Mouse (Mus musculus) limb, embryonic 13.5 days (tissue): ENCODE data around the gene Map7. TPM values are rescaled to one million over a fixed set of nuclear protein-coding genes. Genes with fewer than 3 reads are reported as not detected.

ENCODE experiments used
- ATAC-seq: fragments of 200-750 bp; cut with Nextera tagmentation; 2 replicates; pipeline ENCODE4 v1.8.0; 2017; ENCODE audit warnings: low read depth, moderate number of reproducible peaks, moderate TSS enrichment; ENCODE audit not compliant: low FRiP score
- H3K27ac ChIP-seq: fragments of 300-500 bp; sonication (generic); 2 replicates; pipeline ENCODE4 v1.5.1; 2015; ENCODE audit warnings: inconsistent platforms, mild to moderate bottlenecking, moderate library complexity
- H3K27me3 ChIP-seq: fragments of 300-500 bp; sonication (generic); 2 replicates; pipeline ENCODE4 v1.6.1; 2015; ENCODE audit warnings: mild to moderate bottlenecking, inconsistent platforms
- H3K36me3 ChIP-seq: fragments of 300-500 bp; sonication (generic); 2 replicates; pipeline ENCODE4 v1.6.1; 2015; ENCODE audit warnings: inconsistent platforms, mild to moderate bottlenecking, moderate library complexity
- H3K4me1 ChIP-seq: fragments of 300-500 bp; sonication (generic); 2 replicates; pipeline ENCODE4 v1.6.1; 2015; ENCODE audit warnings: inconsistent platforms
- H3K4me2 ChIP-seq: fragments of 300-500 bp; sonication (generic); replicated peaks from 2 replicates; pipeline ENCODE4 v1.6.1; 2015; ENCODE audit warnings: inconsistent platforms, mild to moderate bottlenecking, moderate library complexity
- H3K4me3 ChIP-seq: fragments of 300-500 bp; sonication (generic); 2 replicates; pipeline ENCODE4 v1.5.1; 2015; ENCODE audit warnings: moderate library complexity, mild to moderate bottlenecking, inconsistent platforms
- H3K9ac ChIP-seq: fragments of 300-500 bp; sonication (generic); 2 replicates; pipeline ENCODE4 v1.6.1; 2015; ENCODE audit warnings: mild to moderate bottlenecking, inconsistent platforms
- H3K9me3 ChIP-seq: fragments of 300-500 bp; sonication (generic); 2 replicates; pipeline ENCODE4 v1.6.1; 2016; ENCODE audit warnings: inconsistent platforms
- WGBS: fragments of 180-500 bp; shearing (Covaris S2); methylation state at CpG from one replicate; pipeline ENCODE4 v1.1.7; 2015; 5-methylcytosine and 5-hydroxymethylcytosine counted together
- polyA plus RNA-seq: library from polyadenylated mRNA; unstranded; fragments of >200 nt; fragmentation: Nextera tagmentation; extraction: Ambion mirVana; gene quantifications from 2 replicates; pipeline ENCODE4 v1.2.1, GENCODE M21; 2015

Map7 gene
- polyA plus RNA-seq, 1 experiment from 2014 or later, result 5.2 TPM

DNA sequence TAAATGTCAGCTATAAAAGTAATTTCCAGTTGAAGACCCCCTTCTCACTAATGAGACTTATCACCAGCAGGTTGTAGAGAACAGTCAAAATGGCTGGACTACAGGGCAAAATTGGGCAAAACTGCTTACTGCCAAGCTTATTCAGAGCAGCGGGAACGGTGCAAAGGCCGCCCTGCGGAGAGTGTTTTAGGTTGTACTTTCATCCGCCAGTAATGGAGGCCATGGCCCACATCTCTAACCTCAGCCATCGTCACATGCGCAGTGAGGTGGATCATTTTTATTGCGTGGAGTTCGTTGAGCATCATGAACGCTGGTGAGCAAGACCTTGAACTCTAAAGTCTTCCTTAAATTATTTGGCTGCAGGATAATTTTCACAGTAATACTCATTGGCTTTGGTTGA lies 100.8 kb downstream of the Map7 start:
- H3K4me1 ChIP-seq, result peaks cover 6% of the 10 kb centered on the region
- no peaks in the 10 kb centered on the region for H3K9me3 ChIP-seq
- H3K36me3 ChIP-seq, result no peaks in the 10 kb centered on the region
- H3K4me3 ChIP-seq, result no peak overlapping the region
- no peak overlapping the region for H3K4me2 ChIP-seq
- H3K27ac ChIP-seq, result no peak overlapping the region
- no peak overlapping the region for H3K9ac ChIP-seq
- ATAC-seq, result no peak
- H3K27me3 ChIP-seq, result 0 out of 2 replicates have a peak, but pooled peaks cover 3% of the 10 kb centered on the region
- WGBS, result 95% methylated on average over 10 of the region's 10 CpGs

DNA sequence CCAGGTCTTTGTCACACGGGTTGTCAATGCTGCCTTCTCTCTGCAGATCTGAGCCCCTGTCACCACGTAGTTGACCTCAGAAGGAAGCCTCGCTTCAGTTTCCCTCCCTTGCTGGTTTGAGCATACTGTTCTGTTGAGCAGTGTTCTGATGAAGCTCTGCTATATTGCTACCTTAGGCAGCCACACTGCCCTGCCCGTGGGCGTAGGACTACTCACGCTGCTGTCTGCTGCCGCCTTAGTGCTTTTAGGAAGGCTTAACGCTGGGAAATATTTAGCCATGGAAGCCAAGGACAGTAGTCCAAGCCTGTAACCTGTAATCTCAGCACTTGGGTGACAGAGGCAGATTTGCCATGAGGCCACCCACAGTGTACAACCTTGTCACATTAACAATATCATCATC lies 107.3 kb downstream of the Map7 start:
- Histone ChIP-seq H3K4me2 (no peak overlapping the region), H3K36me3 (no peaks in the 10 kb centered on the region), H3K4me3 (no peak overlapping the region), H3K9me3 (no peaks in the 10 kb centered on the region), H3K27ac (no peak overlapping the region), H3K9ac (no peak overlapping the region), H3K4me1 (peaks cover 11% of the 10 kb centered on the region), H3K27me3 (no peaks in the 10 kb centered on the region)
- 87% methylated on average over 8 of the region's 8 CpGs for WGBS
- ATAC-seq, result no peak

DNA sequence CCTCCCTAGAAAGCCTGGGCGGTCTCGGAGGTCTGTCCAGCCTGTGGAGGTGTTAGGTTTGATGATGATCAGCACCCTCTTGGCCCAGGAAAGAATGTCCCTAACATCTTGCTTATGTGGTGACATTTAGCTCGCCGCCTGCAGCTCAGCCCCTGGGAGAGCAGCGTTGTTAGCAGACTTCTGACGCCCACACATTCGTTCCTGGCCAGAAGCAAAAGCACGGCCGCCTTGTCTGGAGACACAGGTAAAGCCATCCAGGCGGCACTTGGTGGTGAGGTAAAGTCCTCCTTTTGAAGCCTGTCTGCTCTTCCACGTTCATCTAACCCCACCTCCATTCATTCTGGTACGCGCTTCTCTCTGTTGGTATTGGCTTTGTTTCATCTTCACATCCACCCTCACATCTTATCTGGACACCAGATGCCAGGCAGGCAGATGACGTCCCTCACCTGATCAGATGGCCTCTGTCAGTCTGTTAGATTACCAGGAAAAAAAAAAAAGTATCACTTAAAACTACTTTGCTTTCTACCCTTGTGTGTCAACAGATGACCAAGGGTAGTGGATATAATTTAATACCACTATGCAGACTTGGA lies 108.9 kb downstream of the Map7 start:
- H3K9me3 ChIP-seq, result no peaks in the 10 kb centered on the region
- H3K36me3 ChIP-seq, result no peaks in the 10 kb centered on the region
- no peak for ATAC-seq
- H3K4me3 ChIP-seq, result no peak overlapping the region
- no peaks in the 10 kb centered on the region for H3K27me3 ChIP-seq
- H3K4me2 ChIP-seq, result no peak overlapping the region
- peaks cover 10% of the 10 kb centered on the region for H3K4me1 ChIP-seq
- 80% methylated on average over 14 of the region's 14 CpGs for WGBS
- H3K9ac ChIP-seq, result no peak overlapping the region
- no peak overlapping the region for H3K27ac ChIP-seq

DNA sequence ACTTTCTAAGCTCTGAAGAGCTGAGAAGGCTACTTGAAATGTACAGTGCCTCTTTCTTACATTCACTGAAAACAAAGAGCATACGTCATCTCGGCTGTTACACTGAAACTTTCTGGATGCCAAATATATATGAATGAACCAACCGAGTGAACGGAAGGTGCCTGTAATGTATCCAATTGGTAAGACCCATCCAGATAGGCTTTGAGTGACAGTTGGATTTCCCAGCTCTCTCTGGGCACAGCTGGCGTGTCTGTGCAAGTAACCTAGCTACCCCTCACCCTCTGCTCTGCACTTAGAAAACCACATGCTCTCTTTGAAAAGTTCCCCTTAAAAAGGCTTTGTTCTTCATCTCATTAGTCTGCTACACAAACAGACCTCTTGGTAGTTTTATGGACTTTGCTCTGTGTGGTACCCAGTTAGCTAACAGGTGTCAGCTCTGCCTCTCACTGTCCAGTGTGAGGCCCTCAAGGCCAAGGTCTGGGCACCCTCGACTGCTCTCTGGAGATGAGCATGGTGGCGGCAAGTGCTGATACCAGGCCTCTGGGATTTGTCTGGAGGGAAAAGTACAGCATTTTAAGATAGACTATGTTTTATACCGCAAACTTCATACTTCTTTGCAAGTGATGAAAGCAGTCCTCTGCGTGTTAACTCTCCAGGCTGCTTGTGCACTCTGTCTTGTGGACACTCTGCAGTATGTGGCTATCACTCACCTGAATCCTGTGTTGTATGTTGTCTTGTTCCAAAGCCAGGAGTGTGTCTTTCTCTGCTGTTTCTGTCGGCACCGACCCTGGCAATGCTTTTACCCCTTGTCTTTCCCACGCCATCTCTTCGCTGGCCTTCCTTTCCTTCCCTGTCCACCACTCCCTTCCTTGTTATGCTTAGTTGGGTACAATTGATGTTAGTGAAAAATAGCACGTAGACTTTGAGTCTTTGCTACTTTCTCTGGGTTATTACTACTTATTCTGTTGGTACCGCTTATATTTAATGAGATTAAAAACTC lies 109.8 kb downstream of the Map7 start:
- WGBS, result 75% methylated on average over 15 of the region's 15 CpGs
- Histone ChIP-seq H3K4me3 (no peak overlapping the region), H3K9me3 (no peaks in the 10 kb centered on the region), H3K27me3 (no peaks in the 10 kb centered on the region), H3K36me3 (no peaks in the 10 kb centered on the region), H3K27ac (no peak overlapping the region), H3K4me2 (no peak overlapping the region), H3K4me1 (peaks cover 5% of the 10 kb centered on the region; the same call in 1 of the 2 replicates), H3K9ac (no peak overlapping the region)
- no peak for ATAC-seq

DNA sequence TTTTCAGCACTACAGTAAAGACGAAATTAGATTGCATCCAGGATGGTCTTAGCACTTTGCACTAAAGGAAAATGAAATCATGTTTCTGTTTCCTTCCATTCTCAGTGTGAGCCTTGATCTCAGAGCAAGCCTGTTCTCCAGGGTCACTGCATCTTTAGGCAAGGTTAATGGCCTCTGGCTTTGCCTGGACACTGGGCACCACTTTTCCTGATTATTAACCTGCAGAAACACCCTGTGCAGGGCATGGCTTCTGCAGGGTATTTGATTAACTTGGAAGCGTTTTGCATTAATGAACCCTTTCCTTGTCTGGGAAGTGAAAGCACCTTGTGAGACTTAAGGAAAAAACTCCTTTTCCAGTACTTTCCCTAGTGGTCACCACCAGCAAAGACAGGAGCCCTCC lies 111.2 kb downstream of the Map7 start:
- Histone ChIP-seq H3K36me3 (no peaks in the 10 kb centered on the region), H3K27me3 (no peaks in the 10 kb centered on the region), H3K4me1 (peaks cover 5% of the 10 kb centered on the region; the same call in 1 of the 2 replicates), H3K27ac (no peak overlapping the region), H3K4me3 (no peak overlapping the region), H3K9me3 (no peaks in the 10 kb centered on the region), H3K4me2 (no peak overlapping the region), H3K9ac (no peak overlapping the region)
- 66% methylated on average over 2 of the region's 2 CpGs for WGBS
- no peak for ATAC-seq

DNA sequence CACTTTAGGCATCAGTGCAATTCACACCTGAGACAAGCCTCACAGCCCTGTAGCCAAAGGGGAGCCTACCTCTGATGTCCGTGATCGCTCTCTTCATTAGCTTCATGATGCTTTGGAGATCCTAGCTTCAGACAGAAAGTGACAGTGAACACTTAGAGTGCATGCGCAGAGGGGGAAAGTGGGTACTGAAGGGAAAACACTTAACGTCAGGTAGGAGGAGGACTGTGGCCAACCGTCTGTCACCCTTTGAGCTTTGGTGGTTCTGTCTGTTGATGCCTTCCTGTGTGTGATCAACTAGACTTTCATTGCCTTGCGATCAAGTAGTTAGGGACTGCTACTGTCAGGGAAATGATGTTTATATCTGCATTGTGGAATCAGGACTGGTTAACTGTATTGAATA lies 114.6 kb downstream of the Map7 start:
- H3K9ac ChIP-seq, result no peak overlapping the region
- H3K27ac ChIP-seq, result no peak overlapping the region
- H3K4me2 ChIP-seq, result no peak overlapping the region
- no peak for ATAC-seq
- peaks cover 3% of the 10 kb centered on the region; the same call in 1 of the 2 replicates for H3K4me1 ChIP-seq
- no peaks in the 10 kb centered on the region for H3K36me3 ChIP-seq
- H3K9me3 ChIP-seq, result no peaks in the 10 kb centered on the region
- H3K4me3 ChIP-seq, result no peak overlapping the region
- H3K27me3 ChIP-seq, result no peaks in the 10 kb centered on the region
- 87% methylated on average over 6 of the region's 6 CpGs for WGBS

DNA sequence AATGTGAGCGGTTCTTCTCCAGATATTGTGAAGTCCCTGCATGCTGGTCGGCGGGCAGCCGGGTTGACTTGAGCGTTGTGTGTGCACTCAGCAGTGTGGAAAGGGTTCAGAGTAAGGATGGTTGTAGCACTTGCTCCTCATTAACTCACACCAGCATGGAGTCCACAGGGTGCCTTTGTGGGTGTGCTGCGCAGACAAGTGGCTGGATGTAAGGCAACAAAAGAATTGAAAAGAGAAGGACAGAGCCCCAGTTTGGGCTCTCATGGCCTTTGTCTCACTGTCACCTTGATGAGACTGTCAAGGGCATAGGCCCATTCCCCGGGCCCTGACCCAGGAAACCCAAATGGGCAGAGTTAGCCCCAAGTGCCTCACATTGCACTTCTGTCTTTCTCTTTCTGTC lies 116.2 kb downstream of the Map7 start:
- Histone ChIP-seq H3K4me3 (no peak overlapping the region), H3K4me2 (no peak overlapping the region), H3K27ac (no peak overlapping the region), H3K9ac (no peak overlapping the region), H3K9me3 (no peaks in the 10 kb centered on the region), H3K27me3 (0 out of 2 replicates have a peak, but pooled peaks cover 3% of the 10 kb centered on the region), H3K36me3 (no peaks in the 10 kb centered on the region), H3K4me1 (peaks cover 10% of the 10 kb centered on the region; the same call in 1 of the 2 replicates)
- ATAC-seq, result no peak
- 93% methylated on average over 7 of the region's 7 CpGs for WGBS

DNA sequence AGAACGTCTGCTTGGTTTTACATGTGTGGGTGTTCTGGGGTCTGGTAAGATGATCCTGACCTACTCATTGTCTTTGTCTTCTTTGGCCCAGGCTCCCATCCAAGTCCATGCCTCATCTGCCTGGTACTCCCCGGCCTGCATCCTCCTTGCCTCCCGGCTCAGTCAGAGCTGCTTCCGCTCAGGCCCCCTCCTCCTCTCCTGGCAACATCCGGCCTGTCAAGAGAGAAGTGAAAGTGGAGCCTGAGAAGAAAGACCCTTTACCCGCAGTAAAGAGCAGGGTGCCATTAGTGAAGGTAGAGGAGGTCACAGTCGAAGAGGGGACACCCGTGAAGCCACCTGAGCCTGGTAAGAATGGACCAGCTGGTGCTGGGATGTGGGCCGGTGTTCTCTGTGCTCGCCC lies 118.8 kb downstream of the Map7 start:
- Histone ChIP-seq H3K27me3 (peaks cover 3% of the 10 kb centered on the region; the same call in 1 of the 2 replicates), H3K9ac (no peak overlapping the region), H3K4me1 (peaks cover 10% of the 10 kb centered on the region; the same call in 1 of the 2 replicates), H3K36me3 (no peaks in the 10 kb centered on the region), H3K9me3 (no peaks in the 10 kb centered on the region), H3K27ac (no peak overlapping the region), H3K4me2 (no peak overlapping the region), H3K4me3 (no peak overlapping the region)
- WGBS, result 68% methylated on average over 10 of the region's 10 CpGs
- ATAC-seq, result no peak

DNA sequence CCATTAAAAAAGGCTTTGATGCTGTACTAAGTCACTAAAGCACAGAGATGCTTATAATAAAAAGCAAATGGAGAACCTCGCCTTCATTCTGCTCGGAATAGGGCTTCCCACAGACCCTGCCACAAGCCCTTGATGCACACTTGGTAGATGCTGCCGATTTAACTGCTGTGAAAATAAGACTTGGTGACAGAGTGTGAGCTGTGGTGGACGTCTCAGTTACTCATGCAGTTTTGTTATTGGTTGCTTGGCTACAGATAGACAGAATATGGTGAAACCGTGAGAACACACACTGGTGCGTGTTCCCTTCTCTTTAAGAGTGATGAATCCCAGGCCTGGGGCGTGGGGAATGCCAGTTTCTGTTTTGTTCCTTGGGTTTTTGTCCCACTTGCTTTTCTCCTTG lies 120.7 kb downstream of the Map7 start:
- no peak overlapping the region for H3K4me2 ChIP-seq
- H3K36me3 ChIP-seq, result no peaks in the 10 kb centered on the region
- H3K27ac ChIP-seq, result no peak overlapping the region
- no peak overlapping the region for H3K4me3 ChIP-seq
- H3K9ac ChIP-seq, result no peak overlapping the region
- peaks cover 10% of the 10 kb centered on the region; the same call in 1 of the 2 replicates for H3K4me1 ChIP-seq
- ATAC-seq, result no peak
- H3K27me3 ChIP-seq, result peaks cover 20% of the 10 kb centered on the region
- H3K9me3 ChIP-seq, result no peaks in the 10 kb centered on the region
- 25% methylated on average over 7 of the region's 7 CpGs for WGBS

DNA sequence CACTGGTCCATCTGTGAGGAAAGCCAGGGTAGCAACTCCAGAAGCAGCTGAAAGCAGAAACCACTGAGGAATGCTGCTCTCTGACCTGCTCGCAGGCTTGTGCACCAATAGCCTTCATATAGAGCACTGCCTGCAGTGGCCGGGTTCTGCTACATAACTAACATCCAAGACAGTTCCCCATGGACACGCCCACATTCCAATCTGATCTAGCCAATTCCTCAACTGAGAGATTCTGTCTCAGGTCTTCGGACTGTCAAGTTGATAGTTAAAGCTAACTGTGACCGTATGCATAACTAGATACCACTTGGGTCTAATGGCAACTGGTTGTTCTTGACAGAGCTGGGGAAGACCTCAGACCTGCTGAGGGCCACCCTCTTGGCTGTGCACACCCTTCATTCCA lies 124.1 kb downstream of the Map7 start:
- Histone ChIP-seq H3K4me1 (peaks cover 10% of the 10 kb centered on the region; the same call in 1 of the 2 replicates), H3K4me3 (no peak overlapping the region), H3K9me3 (no peaks in the 10 kb centered on the region), H3K27ac (no peak overlapping the region), H3K27me3 (peaks cover 22% of the 10 kb centered on the region), H3K4me2 (no peak overlapping the region), H3K9ac (no peak overlapping the region), H3K36me3 (no peaks in the 10 kb centered on the region)
- 90% methylated on average over 5 of the region's 5 CpGs for WGBS
- no peak for ATAC-seq

DNA sequence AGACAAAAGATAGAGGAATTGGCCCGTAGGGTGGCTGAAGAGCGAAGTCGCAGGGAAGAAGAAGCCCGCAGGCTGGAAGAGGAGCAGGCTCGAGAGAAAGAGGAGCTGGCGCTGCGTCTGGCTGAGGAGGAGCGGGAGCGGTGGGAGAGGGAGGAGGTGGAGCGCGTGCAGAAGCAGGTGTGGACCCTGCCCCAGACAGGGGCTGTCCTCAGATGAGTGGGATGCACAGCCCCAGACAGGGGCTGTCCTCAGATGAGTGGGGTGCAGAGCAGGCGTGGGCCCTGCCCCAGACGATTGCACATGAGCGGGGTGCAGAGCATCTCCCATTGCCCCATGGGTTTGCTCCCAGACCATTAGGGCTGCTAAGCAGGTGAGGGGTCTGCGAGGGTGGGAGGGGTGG lies 125.0 kb downstream of the Map7 start:
- Histone ChIP-seq H3K4me3 (no peak overlapping the region), H3K9me3 (no peaks in the 10 kb centered on the region), H3K9ac (no peak overlapping the region), H3K27ac (no peak overlapping the region), H3K27me3 (peaks cover 19% of the 10 kb centered on the region), H3K4me2 (no peak overlapping the region), H3K36me3 (no peaks in the 10 kb centered on the region), H3K4me1 (peaks cover 10% of the 10 kb centered on the region; the same call in 1 of the 2 replicates)
- WGBS, result 67% methylated on average over 15 of the region's 15 CpGs
- no peak for ATAC-seq

DNA sequence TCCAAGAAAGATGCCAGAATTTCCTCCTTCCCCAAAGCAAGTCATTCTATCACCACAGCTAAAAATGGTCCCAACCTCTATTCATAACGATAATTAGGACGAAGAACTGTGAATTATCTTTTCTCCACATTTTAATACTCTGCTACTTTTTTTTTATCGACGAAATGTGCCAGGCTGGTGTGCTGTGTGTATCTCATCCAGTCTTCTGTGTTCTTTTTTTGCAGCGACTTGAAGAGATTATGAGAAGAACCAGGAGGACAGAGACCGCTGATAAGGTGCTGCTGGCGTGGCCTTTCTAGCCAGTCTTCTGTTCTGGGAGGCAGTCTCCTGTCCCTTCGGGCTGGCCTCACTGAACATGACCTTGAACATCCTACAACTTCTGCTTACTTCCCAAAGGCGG lies 125.8 kb downstream of the Map7 start:
- Histone ChIP-seq H3K27me3 (peaks cover 19% of the 10 kb centered on the region), H3K4me3 (no peak overlapping the region), H3K4me2 (no peak overlapping the region), H3K27ac (no peak overlapping the region), H3K36me3 (no peaks in the 10 kb centered on the region), H3K9ac (no peak overlapping the region), H3K9me3 (no peaks in the 10 kb centered on the region), H3K4me1 (peaks cover 3% of the 10 kb centered on the region; the same call in 1 of the 2 replicates)
- WGBS, result 87% methylated on average over 9 of the region's 9 CpGs
- ATAC-seq, result no peak
